Mouse (Mus musculus) E14TG2a.4 (cell line): ENCODE measurements around the gene Gm42417.

Experiments
- CTCF ChIP-seq: conservative IDR thresholded peaks from 2 replicates; pipeline ENCODE4 v1.5.1; 2014; ENCODE audit warnings: low read length
- NANOG ChIP-seq: IDR thresholded peaks from 2 replicates; pipeline ENCODE4 v1.6.1; 2014; ENCODE audit warnings: borderline replicate concordance, low read length, mixed read lengths

- TF ChIP-seq CTCF, result no peak
- no peak for TF ChIP-seq NANOG
These were observed 8.9 kb upstream of the Gm42417 start for GRCm38 (mm10) chr1:36547981-36548598.
